Mouse (Mus musculus): ENCODE measurements around the gene Irx6. TPM values are rescaled to one million over a fixed set of nuclear protein-coding genes. Genes with fewer than 3 reads are reported as not detected.
A peak's percentile ranks its signal among the peaks of the same experiment; 100 is the strongest.

Irx6 gene
- polyA plus RNA-seq, 1 experiment from 2014 or later = not detected

DNA sequence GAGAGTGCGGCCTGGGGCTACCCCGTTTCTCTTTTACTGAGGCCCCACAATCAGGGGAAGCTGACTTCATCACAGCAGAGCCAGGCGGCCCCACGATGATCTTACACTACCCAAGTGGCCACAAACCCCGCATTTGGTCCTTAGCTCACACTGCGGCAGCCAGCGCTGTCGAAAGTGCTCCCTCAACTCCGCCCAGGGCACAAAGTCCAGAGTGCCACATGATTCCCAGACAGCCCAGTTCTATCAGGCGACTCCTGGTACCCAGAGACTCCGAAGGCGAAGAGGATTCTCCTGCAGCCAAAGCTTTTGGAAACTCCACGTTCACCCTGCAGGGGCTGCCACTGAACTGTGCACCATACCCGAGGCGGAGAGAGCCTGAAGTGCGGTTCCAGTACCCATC lies 4.3 kb downstream of the Irx6 start:
- ATAC-seq = no peak
- H3K4me3 ChIP-seq = no peak overlapping the region; the same call in 1 of the 2 replicates

GRCm38 (mm10) chr8:92697361-92697760 lies 23.3 kb downstream of the Irx6 start:
- no peaks in the 10 kb centered on the region for H3K9me3 ChIP-seq (replicated peaks)
- no peak overlapping the region for H3K9ac ChIP-seq
- WGBS (ENCODE audit: insufficient replicate concordance) = 56% methylated on average over 5 of the region's 5 CpGs
- H3K4me3 ChIP-seq = no peak overlapping the region
- ATAC-seq = no peak
- H3K27me3 ChIP-seq (replicated peaks) = no peaks in the 10 kb centered on the region
- H3K36me3 ChIP-seq = no peaks in the 10 kb centered on the region
- no peak overlapping the region for H3K4me2 ChIP-seq
- no peaks in the 10 kb centered on the region for H3K4me1 ChIP-seq
- no peak overlapping the region for H3K27ac ChIP-seq

More for the DNA sequence above, 4.3 kb downstream of the Irx6 start:
- no peaks in the 10 kb centered on the region for H3K36me3 ChIP-seq
- no peak overlapping the region for H3K9ac ChIP-seq
- peak overlapping the region; percentile 12 for H3K4me2 ChIP-seq
- no peak overlapping the region for H3K27ac ChIP-seq
- WGBS (ENCODE audit: insufficient replicate concordance) = 12% methylated on average over 16 of the region's 16 CpGs
- H3K9me3 ChIP-seq (replicated peaks) = no peaks in the 10 kb centered on the region
- no peaks in the 10 kb centered on the region for H3K4me1 ChIP-seq
- H3K27me3 ChIP-seq (replicated peaks) = peaks cover 74% of the 10 kb centered on the region

DNA sequence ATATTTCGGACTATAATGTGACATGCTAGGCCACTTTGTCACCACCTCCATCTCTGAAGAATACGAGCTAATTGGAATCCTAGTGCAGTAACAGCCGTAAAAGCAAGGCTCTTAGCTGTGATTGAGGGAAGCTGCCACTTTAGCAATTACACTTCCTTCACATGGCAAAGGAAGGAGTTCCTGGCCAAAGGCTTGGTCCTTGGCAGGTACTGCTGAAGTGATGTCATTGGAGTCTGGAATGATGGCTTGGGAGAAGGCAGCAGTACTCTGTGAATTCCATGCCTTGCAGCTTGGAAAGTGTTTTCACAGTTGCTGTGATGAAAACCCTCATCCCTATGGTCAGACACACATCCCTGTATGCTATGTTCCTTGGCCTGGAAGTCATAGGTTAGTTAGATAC lies 24.3 kb downstream of the Irx6 start:
- Histone ChIP-seq H3K4me2 (no peak overlapping the region), H3K9me3 (replicated peaks) (no peaks in the 10 kb centered on the region), H3K9ac (no peak overlapping the region), H3K27me3 (replicated peaks) (no peaks in the 10 kb centered on the region), H3K4me3 (no peak overlapping the region), H3K27ac (no peak overlapping the region), H3K36me3 (no peaks in the 10 kb centered on the region), H3K4me1 (no peaks in the 10 kb centered on the region)
- no peak for ATAC-seq
- 58% methylated on average over 3 of the region's 3 CpGs for WGBS (ENCODE audit: insufficient replicate concordance)

GRCm38 (mm10) chr8:92699922-92700540 lies 25.9 kb downstream of the Irx6 start:
- Histone ChIP-seq H3K36me3 (no peaks in the 10 kb centered on the region), H3K27me3 (replicated peaks) (no peaks in the 10 kb centered on the region), H3K27ac (no peak overlapping the region), H3K4me3 (no peak overlapping the region), H3K4me1 (no peaks in the 10 kb centered on the region), H3K9ac (no peak overlapping the region), H3K9me3 (replicated peaks) (no peaks in the 10 kb centered on the region), H3K4me2 (no peak overlapping the region)
- 63% methylated on average over 8 of the region's 8 CpGs for WGBS (ENCODE audit: insufficient replicate concordance)
- ATAC-seq = no peak

GRCm38 (mm10) chr8:92703375-92703774 lies 29.3 kb downstream of the Irx6 start:
- H3K27me3 ChIP-seq (replicated peaks) = no peaks in the 10 kb centered on the region
- H3K27ac ChIP-seq = no peak overlapping the region
- no peaks in the 10 kb centered on the region for H3K36me3 ChIP-seq
- no peaks in the 10 kb centered on the region for H3K9me3 ChIP-seq (replicated peaks)
- no peak for ATAC-seq
- no peak overlapping the region for H3K4me3 ChIP-seq
- no peaks in the 10 kb centered on the region for H3K4me1 ChIP-seq
- no peak overlapping the region for H3K9ac ChIP-seq
- H3K4me2 ChIP-seq = no peak overlapping the region
- WGBS (ENCODE audit: insufficient replicate concordance) = 41% methylated on average over 3 of the region's 3 CpGs

DNA sequence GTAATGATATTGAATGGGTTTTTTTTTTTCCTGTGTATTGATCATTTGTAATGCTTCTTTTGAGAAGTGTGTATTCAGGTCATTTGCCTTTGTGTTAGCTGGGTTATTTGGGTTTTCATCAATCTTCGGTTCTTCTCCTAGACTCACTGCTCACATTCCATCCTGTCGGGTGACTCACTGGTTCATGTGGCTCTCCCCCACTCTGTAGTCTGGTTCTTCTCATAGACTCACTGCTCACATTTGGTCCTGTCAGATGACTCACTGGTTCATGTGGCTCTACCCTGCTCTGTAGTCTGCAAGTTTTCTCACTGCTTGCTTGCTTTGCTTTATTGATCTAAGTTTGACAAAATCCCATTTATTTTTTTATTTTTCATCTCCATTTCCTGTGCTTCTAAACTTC lies 32.2 kb downstream of the Irx6 start:
- H3K36me3 ChIP-seq = no peaks in the 10 kb centered on the region
- H3K9ac ChIP-seq = no peak overlapping the region
- no peak for ATAC-seq
- H3K4me3 ChIP-seq = no peak overlapping the region
- no peaks in the 10 kb centered on the region for H3K4me1 ChIP-seq
- WGBS (ENCODE audit: insufficient replicate concordance) = 45% methylated on average over 2 of the region's 2 CpGs
- H3K9me3 ChIP-seq (replicated peaks) = no peaks in the 10 kb centered on the region
- H3K4me2 ChIP-seq = no peak overlapping the region
- no peaks in the 10 kb centered on the region for H3K27me3 ChIP-seq (replicated peaks)
- no peak overlapping the region for H3K27ac ChIP-seq

DNA sequence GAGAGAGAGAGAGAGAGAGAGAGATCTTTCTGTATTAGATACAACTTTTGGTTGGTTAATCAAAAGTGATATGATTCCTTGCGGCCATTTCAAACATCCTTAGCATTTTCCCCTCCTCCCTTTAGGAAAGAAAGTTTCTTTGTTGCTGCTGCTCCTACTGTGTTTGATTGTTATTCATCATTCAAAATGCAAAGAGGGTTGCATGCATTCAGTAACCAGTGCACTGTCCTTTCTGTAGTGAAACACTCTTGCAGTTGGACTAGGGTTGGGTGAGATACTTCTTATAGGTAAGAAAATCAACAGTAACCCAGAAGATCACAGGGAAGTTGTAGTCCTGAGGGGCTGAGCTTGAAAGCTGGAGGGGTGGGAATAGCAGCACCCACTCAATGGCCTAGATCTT lies 39.2 kb downstream of the Irx6 start:
- no peak overlapping the region for H3K27ac ChIP-seq
- WGBS (ENCODE audit: insufficient replicate concordance) = 71% methylated on average over 1 of the region's 1 CpGs
- H3K9me3 ChIP-seq (replicated peaks) = no peaks in the 10 kb centered on the region
- H3K36me3 ChIP-seq = no peaks in the 10 kb centered on the region
- no peak overlapping the region for H3K9ac ChIP-seq
- ATAC-seq = no peak
- no peak overlapping the region for H3K4me2 ChIP-seq
- H3K4me1 ChIP-seq = no peaks in the 10 kb centered on the region
- no peaks in the 10 kb centered on the region for H3K27me3 ChIP-seq (replicated peaks)
- H3K4me3 ChIP-seq = no peak overlapping the region

DNA sequence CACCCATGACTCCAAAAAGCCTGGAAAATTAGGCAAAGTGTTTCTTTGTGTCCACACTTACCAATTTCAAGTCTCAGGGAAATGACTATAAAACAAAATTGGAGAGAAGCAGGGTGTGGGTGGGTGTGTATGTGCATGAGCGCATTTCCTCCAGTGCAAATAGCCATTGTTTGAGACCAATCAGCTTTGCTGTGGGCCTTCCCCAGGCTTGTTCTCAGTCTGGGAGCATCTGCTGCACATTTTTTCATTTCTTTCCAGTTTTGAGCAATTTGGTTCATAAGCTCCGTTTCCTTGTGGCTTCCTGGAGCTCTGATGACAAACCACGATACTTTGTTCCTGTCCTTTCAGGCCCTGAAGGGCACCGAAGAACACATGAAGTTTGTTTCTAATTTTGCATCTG lies 43.3 kb downstream of the Irx6 start:
- Histone ChIP-seq H3K27me3 (replicated peaks) (no peaks in the 10 kb centered on the region), H3K9me3 (replicated peaks) (no peaks in the 10 kb centered on the region), H3K4me2 (no peak overlapping the region), H3K27ac (no peak overlapping the region), H3K4me3 (no peak overlapping the region), H3K9ac (no peak overlapping the region), H3K36me3 (no peaks in the 10 kb centered on the region), H3K4me1 (no peaks in the 10 kb centered on the region)
- no peak for ATAC-seq
- 42% methylated on average over 4 of the region's 4 CpGs for WGBS (ENCODE audit: insufficient replicate concordance)

- Histone ChIP-seq H3K4me1 (no peaks in the 10 kb centered on the region), H3K9me3 (replicated peaks) (no peaks in the 10 kb centered on the region), H3K4me3 (no peak overlapping the region), H3K9ac (no peak overlapping the region), H3K27me3 (replicated peaks) (no peaks in the 10 kb centered on the region), H3K36me3 (no peaks in the 10 kb centered on the region), H3K27ac (no peak overlapping the region), H3K4me2 (no peak overlapping the region)
- 89% methylated on average over 5 of the region's 5 CpGs for WGBS (ENCODE audit: insufficient replicate concordance)
- no peak for ATAC-seq
These were observed 44.0 kb downstream of the Irx6 start for GRCm38 (mm10) chr8:92718057-92718456.

- 28% methylated on average over 12 of the region's 12 CpGs for WGBS (ENCODE audit: insufficient replicate concordance)
- Histone ChIP-seq H3K9ac (no peak overlapping the region), H3K9me3 (replicated peaks) (no peaks in the 10 kb centered on the region), H3K27ac (no peak overlapping the region), H3K4me1 (no peaks in the 10 kb centered on the region), H3K36me3 (no peaks in the 10 kb centered on the region), H3K27me3 (replicated peaks) (no peaks in the 10 kb centered on the region), H3K4me2 (no peak overlapping the region), H3K4me3 (no peak overlapping the region)
- no peak for ATAC-seq
These were observed 47.3 kb downstream of the Irx6 start for GRCm38 (mm10) chr8:92721266-92721935.

DNA sequence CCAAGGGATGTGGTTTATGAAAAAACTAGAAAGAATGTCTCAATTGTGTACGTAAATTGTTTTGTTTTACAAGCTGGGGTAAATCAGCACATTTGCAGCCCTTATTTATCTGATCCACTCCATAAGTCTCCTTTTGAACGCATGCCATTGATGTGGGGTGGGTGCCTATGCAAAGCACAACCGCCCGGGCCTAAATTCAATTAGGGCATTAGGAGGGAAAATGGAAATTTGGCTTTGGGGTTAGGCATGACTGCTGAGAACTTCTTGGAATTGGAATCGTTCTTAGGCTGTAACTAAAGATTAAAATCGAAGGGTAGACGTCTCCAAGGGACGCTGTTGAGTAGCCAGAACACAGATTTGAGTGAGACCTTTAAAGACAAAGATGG lies 47.8 kb downstream of the Irx6 start:
- 61% methylated on average over 8 of the region's 8 CpGs for WGBS (ENCODE audit: insufficient replicate concordance)
- Histone ChIP-seq H3K27ac (no peak overlapping the region), H3K4me3 (no peak overlapping the region), H3K36me3 (no peaks in the 10 kb centered on the region), H3K4me1 (no peaks in the 10 kb centered on the region), H3K9me3 (replicated peaks) (no peaks in the 10 kb centered on the region), H3K4me2 (no peak overlapping the region), H3K9ac (no peak overlapping the region), H3K27me3 (replicated peaks) (no peaks in the 10 kb centered on the region)
- no peak for ATAC-seq

- no peak overlapping the region for H3K4me3 ChIP-seq
- no peaks in the 10 kb centered on the region for H3K9me3 ChIP-seq (replicated peaks)
- H3K4me1 ChIP-seq = no peaks in the 10 kb centered on the region
- WGBS (ENCODE audit: insufficient replicate concordance) = 70% methylated on average over 6 of the region's 6 CpGs
- no peak for ATAC-seq
- no peaks in the 10 kb centered on the region for H3K36me3 ChIP-seq
- H3K27ac ChIP-seq = no peak overlapping the region
- H3K27me3 ChIP-seq (replicated peaks) = no peaks in the 10 kb centered on the region
- no peak overlapping the region for H3K4me2 ChIP-seq
- no peak overlapping the region for H3K9ac ChIP-seq
These were observed 49.2 kb downstream of the Irx6 start for GRCm38 (mm10) chr8:92723320-92723719.

DNA sequence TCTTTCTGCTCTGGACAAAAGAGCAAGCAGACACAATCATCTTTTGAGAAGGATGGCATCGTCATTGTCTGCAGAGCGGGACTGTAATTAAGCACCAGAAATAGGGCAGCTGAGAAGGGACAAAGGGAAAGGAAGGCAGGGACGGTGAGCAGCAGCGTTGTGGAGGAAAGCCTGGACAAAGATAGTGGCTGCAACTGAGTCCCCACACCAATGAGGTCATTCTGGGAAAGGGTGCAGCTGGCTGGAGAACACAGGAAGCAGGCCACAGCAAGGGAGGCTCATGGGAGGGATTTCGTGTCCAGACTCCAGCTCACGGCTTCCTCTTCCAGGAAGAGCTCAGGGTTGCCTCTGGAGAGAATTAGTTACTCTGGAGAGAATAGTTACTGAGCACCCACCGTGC lies 49.9 kb downstream of the Irx6 start:
- H3K4me1 ChIP-seq = no peaks in the 10 kb centered on the region
- H3K4me2 ChIP-seq = no peak overlapping the region
- H3K36me3 ChIP-seq = no peaks in the 10 kb centered on the region
- no peak overlapping the region for H3K27ac ChIP-seq
- WGBS (ENCODE audit: insufficient replicate concordance) = 34% methylated on average over 7 of the region's 7 CpGs
- H3K9me3 ChIP-seq (replicated peaks) = no peaks in the 10 kb centered on the region
- H3K27me3 ChIP-seq (replicated peaks) = no peaks in the 10 kb centered on the region
- H3K4me3 ChIP-seq = no peak overlapping the region
- no peak overlapping the region for H3K9ac ChIP-seq
- ATAC-seq = no peak

Measured in liver, embryonic 12.5 days (tissue).